Mouse (Mus musculus) brown adipose tissue, adult 24 weeks (tissue): Measurements from ENCODE around the gene Bricd5. TPM values are rescaled to one million over a fixed set of nuclear protein-coding genes. Genes with fewer than 3 reads are reported as not detected.
A peak's percentile ranks its signal among the peaks of the same experiment; 100 is the strongest.
"Not testable (repeated sequence)": the region's sequence is repeated elsewhere in the genome, so short reads cannot be mapped to it uniquely, and the experiment has no call there.

ENCODE experiments used
- H3K27ac ChIP-seq: fragments of 200-500 bp; replicated peaks from 2 replicates; pipeline ENCODE4 v1.5.1; 2012; ENCODE audit warnings: low read depth, mild to moderate bottlenecking, low read length
- H3K4me1 ChIP-seq: fragments of 200-500 bp; 2 replicates; pipeline ENCODE4 v1.6.1; 2012; ENCODE audit warnings: low read length, mixed read lengths; ENCODE audit not compliant: control insufficient read depth, insufficient read depth, insufficient read length
- H3K4me3 ChIP-seq: fragments of 200-500 bp; 2 replicates; pipeline ENCODE4 v1.5.1; 2012; ENCODE audit warnings: low read depth, mild to moderate bottlenecking, low read length, moderate library complexity; ENCODE audit not compliant: insufficient read depth
- polyA plus RNA-seq: library from polyadenylated mRNA; stranded (reverse); fragments of >200 nt; gene quantifications from 2 replicates; pipeline ENCODE4 v1.2.4, GENCODE M21; 2012; ENCODE audit not compliant: missing spikeins, insufficient read depth, insufficient read length

Bricd5 gene
- polyA plus RNA-seq, 1 experiment: not detected

GRCm38 (mm10) chr17:24451220-24451619 is 22.5 kb upstream of the Bricd5 start:
- Histone ChIP-seq H3K4me3 (no peak overlapping the region), H3K4me1 (no peaks in the 10 kb centered on the region), H3K27ac (no peak overlapping the region)

DNA sequence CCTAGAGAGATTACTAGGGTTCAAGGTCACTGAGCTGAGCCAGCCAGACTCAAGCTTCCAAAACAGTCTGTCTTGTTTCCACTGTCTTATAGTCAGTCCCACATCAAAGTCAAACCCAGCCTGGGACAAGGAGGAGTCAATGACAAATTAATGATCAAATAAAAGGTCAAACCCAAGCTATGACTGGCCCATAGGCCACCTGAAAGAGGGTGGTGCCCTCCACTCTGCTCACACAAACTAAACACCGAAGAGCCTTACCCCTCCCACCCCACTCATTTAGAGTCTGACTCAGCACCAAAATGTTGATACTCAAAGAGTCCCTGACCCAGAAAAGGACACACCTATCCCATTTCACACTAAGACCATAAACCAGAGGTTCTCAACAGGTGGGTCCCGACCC is 20.3 kb upstream of the Bricd5 start:
- Histone ChIP-seq H3K27ac (no peak overlapping the region), H3K4me1 (no peaks in the 10 kb centered on the region), H3K4me3 (no peak overlapping the region)

- peak overlapping the region; percentile 74 for H3K4me3 ChIP-seq
- H3K27ac ChIP-seq: peak overlapping the region; percentile 63
- no peaks in the 10 kb centered on the region for H3K4me1 ChIP-seq
Measured at GRCm38 (mm10) chr17:24454218-24454755, 19.4 kb upstream of the Bricd5 start.

DNA sequence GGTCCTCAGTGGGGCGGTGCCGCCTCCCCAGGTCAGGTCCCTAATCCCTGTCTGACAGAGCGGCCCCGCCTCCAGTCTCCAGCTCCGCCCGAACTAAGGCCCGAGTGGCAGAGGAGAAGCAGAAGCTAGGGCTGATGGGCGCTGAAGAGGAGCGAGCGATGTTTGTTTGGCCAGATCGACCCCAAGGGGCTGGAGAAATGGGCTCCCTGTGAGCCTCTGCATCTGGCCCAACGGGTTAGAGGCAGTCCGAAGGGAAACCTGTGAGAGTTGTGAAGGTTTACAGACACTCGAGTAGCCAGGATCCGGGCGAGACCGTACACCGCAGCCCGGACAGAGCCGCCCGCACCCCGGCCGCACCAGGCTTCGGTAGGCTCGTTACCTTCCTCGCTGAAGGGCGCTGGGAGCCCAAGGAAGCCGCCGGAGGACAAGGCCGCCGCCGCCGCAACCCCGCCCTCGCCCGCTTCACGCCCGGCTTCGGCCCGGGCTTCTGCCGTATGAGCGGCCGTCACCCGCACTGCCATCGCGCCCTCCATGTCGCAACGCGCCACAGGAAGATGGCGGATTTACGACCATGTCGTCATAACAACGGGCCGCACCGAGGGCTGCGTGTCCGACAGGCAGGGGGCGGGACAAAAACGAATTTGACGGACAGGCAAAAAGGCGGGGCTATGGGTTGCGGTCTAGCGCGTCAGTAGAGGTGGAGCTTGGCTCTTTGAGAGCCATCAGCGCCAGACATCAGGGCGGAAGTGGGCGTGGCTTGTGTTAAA is 18.7 kb upstream of the Bricd5 start:
- no peaks in the 10 kb centered on the region for H3K4me1 ChIP-seq
- peak overlapping the region; percentile 74 for H3K4me3 ChIP-seq
- H3K27ac ChIP-seq: peak overlapping the region; percentile 79

DNA sequence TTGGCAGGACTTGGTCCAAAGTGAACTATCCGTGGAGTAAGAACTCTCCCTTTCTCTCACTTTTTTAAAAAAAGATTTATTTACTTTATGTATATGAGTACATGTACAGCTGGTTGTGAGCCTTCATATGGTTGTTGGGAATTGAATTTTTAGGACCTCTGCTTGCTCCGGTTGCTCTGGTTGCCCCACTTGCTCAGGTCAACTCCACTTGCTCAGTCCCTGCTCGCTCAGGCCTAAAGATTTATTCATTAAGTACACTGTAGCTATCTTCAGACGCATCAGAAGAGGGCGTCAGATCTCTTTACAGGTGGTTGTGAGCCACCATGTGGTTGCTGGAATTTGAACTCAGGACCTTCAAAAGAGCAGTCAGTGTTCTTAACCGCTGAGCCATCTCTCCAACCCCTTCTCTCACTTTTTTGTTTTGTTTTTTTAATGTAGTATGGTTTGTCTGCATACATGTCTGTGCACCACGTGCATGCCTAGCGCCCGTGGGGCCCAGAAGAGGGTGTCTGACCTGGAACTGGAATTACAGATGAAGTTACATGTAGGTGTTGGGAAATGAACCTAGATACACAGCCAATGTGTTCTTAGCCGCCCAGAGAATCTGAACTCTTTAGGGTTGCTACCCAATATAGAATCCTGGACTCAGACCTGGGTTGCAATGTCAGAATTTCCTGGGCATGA is 18.0 kb upstream of the Bricd5 start:
- not testable (repeated sequence) for H3K4me1 ChIP-seq, H3K27ac ChIP-seq
- H3K4me3 ChIP-seq: 0 out of 2 replicates have a peak overlapping the region, but pooled peaks have one; percentile 17

- no peak overlapping the region for H3K27ac ChIP-seq
- H3K4me1 ChIP-seq: no peaks in the 10 kb centered on the region
- H3K4me3 ChIP-seq: no peak overlapping the region
Measured at GRCm38 (mm10) chr17:24461580-24461979, 12.1 kb upstream of the Bricd5 start.

- H3K27ac ChIP-seq: no peak overlapping the region
Measured at GRCm38 (mm10) chr17:24462932-24463331, 10.8 kb upstream of the Bricd5 start.

DNA sequence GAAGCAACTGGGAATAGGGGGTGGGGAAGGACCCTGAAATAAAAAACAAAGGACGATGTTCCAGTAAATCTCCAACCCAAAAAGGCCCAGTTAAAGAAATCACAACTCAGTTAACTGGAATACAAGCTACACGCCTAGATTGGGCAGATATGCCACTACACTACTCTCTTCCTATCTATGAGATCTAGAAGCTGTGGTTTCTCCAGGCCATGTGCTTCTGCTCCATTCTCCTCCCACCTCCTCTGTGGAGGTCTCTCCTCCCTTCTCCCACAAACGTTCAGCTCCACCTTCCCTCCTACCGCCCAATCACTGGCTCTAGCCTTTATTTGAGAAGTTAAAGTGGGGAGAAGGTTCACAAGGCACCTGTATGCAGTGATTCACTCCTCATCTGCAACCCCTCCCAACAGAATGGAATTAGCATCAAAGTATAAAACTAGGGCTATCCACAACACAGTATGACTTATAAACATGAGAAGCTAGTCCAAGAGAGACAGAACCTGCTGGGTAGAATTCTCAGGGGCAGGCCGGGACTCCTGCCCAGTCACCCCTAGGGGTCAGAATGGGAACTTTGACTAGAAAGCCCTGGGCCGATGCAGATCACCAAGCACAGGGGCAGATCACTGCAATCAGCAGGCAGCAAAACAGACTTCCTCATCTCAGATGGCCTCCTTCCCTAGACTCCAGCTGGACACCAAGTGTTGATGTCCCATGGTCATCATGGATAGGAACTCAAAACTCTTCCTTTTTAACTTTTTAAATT is 10.1 kb upstream of the Bricd5 start:
- Histone ChIP-seq H3K4me3 (no peak overlapping the region), H3K4me1 (no peaks in the 10 kb centered on the region), H3K27ac (no peak overlapping the region)

More at GRCm38 (mm10) chr17:24462932-24463331, 10.8 kb upstream of the Bricd5 start:
- Histone ChIP-seq H3K4me1 (no peaks in the 10 kb centered on the region), H3K4me3 (no peak overlapping the region)

DNA sequence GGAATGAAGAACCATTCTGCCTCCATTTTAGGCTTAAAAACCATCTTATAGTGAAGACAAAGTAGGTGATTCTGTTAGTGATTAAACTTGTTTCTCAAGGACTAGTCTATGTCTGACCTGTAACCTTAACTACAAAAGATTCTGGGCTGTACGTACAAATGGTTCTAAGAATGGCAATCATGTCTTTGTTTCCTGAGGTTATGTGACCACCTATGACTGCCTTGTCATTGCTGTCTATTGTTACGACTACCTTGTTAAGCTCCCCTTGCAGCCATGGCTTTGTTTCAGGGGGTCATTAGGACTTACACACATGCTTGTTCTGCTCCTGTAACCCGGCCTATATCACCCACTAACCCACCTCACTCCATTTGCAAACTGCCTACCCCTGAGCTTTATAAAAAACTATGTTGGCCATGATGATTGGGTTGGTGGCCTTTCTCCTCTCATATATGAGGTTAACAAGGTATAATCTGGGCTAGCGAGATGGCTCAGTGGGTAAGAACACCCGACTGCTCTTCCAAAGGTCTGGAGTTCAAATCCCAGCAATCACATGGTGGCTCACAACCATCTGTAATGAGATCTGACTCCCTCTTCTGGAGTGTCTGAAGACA is 4.9 kb upstream of the Bricd5 start:
- H3K27ac ChIP-seq: no peak overlapping the region
- no peak overlapping the region for H3K4me3 ChIP-seq
- peaks cover 14% of the 10 kb centered on the region for H3K4me1 ChIP-seq

- peak overlapping the region; percentile 83 for H3K27ac ChIP-seq
Measured at GRCm38 (mm10) chr17:24469336-24469909, 4.3 kb upstream of the Bricd5 start.

GRCm38 (mm10) chr17:24469910-24470602 is 3.6 kb upstream of the Bricd5 start, which contains the start of the genes E4f1 and Pgp:
Gene E4f1, minus strand, starts transcription at chr17:24470313.
Gene Pgp, plus strand, starts transcription at chr17:24470392.
- peak within 1 kb of the TSS; percentile 83 for H3K27ac ChIP-seq
- peak within 1 kb of the TSS; percentile 82 for H3K4me3 ChIP-seq
- peaks cover 14% of the 10 kb centered on the region for H3K4me1 ChIP-seq

More at GRCm38 (mm10) chr17:24469336-24469909, 4.3 kb upstream of the Bricd5 start:
- H3K4me1 ChIP-seq: peaks cover 14% of the 10 kb centered on the region
- peak overlapping the region; percentile 82 for H3K4me3 ChIP-seq

- peaks cover 14% of the 10 kb centered on the region for H3K4me1 ChIP-seq
- peak overlapping the region; percentile 36 for H3K27ac ChIP-seq
- H3K4me3 ChIP-seq: peak overlapping the region; percentile 79
Measured at GRCm38 (mm10) chr17:24470701-24471527, 2.8 kb upstream of the Bricd5 start.

GRCm38 (mm10) chr17:24472512-24472911 is 1.2 kb upstream of the Bricd5 start:
- Histone ChIP-seq H3K4me1 (peaks cover 14% of the 10 kb centered on the region), H3K27ac (peak overlapping the region; percentile 22; the same call in 1 of the 2 replicates), H3K4me3 (no peak overlapping the region)
